Mouse (Mus musculus): ENCODE measurements around the gene Gsx2.

DNA sequence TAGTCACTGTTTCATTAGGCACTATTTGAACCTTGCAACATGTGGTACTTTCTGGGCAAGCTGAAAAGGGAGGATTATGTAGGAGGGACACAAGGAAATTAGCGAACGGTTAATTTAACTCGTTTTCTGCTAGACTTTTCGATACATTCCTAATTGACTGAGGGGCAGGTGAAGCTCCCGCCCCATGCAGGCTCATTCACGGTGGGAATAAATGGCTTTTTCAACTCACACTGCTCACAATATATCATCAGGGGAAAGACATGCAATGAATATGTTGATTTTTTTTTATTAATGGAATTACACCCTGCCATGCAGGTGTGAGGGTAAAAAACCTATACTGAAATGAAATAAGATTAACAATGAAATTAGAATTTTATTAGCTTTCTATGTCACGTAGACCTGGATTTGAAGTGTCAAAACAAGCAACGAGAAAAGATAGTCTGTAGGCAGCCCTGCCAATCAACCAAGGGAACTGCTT, 9.0 kb downstream of the Gsx2 start:
- TF ChIP-seq CTCF (IDR thresholded peaks at IDR 0.05; ENCODE audit: control insufficient read depth, insufficient read depth, low read length) = no peak
- no peak for TF ChIP-seq POLR2A (IDR thresholded peaks at IDR 0.05; ENCODE audit: borderline replicate concordance, control insufficient read depth, low read depth, low read length)
